Mouse (Mus musculus) adrenal gland, postnatal 25 days (tissue): ENCODE measurements around the gene Itprid2. TPM values are rescaled to one million over a fixed set of nuclear protein-coding genes. Genes with fewer than 3 reads are reported as not detected.
"Not testable (repeated sequence)": the region's sequence is repeated elsewhere in the genome, so short reads cannot be mapped to it uniquely, and the experiment has no call there.

ENCODE experiments used
- DNase-seq: peaks from one replicate; pipeline ENCODE4 v3.0.0; 2021; ENCODE audit warnings: mixed read lengths
- long read RNA-seq: library from polyadenylated mRNA; stranded (forward); transcript quantifications from one replicate; pipeline ENCODE4 v2.0.0, GENCODE M21; 2021
- total RNA-seq: library from RNA; stranded (reverse); gene quantifications from 2 replicates; pipeline ENCODE4 v1.2.3, GENCODE M21; 2021

The Itprid2 gene
- total RNA-seq = 45.5 and 48.2 TPM in 2 replicates
- long read RNA-seq, full-length matches to known transcripts = 8 of 19 reads
- long read RNA-seq, partial matches to known transcripts = 10 of 19 reads
- long read RNA-seq, other reads (novel, unspliced or antisense) = 1 of 19 reads

- peak; percentile 100 for DNase-seq
Observed at GRCm38 (mm10) chr2:79634528-79635400, at the start of gene Itprid2. TSS of gene Itprid2 (plus strand) at chr2:79635352.

GRCm38 (mm10) chr2:79596177-79596576, 39.0 kb upstream of the Itprid2 start:
- no peak for DNase-seq

- DNase-seq = no peak
Observed at GRCm38 (mm10) chr2:79597090-79597489, 38.1 kb upstream of the Itprid2 start.

GRCm38 (mm10) chr2:79601109-79601508, 34.0 kb upstream of the Itprid2 start:
- DNase-seq = not testable (repeated sequence)

GRCm38 (mm10) chr2:79601691-79602116, 33.4 kb upstream of the Itprid2 start:
- no peak for DNase-seq

- no peak for DNase-seq
Observed at GRCm38 (mm10) chr2:79602306-79602705, 32.8 kb upstream of the Itprid2 start.

- no peak for DNase-seq
Observed at GRCm38 (mm10) chr2:79603363-79603762, 31.8 kb upstream of the Itprid2 start.

GRCm38 (mm10) chr2:79606033-79606432, 29.1 kb upstream of the Itprid2 start:
- DNase-seq = no peak

- DNase-seq = no peak
Observed at GRCm38 (mm10) chr2:79607181-79607580, 28.0 kb upstream of the Itprid2 start.

- no peak for DNase-seq
Observed at GRCm38 (mm10) chr2:79608301-79609074, 26.7 kb upstream of the Itprid2 start.

GRCm38 (mm10) chr2:79610894-79611293, 24.3 kb upstream of the Itprid2 start:
- no peak for DNase-seq

GRCm38 (mm10) chr2:79618145-79618544, 17.0 kb upstream of the Itprid2 start:
- no peak for DNase-seq

- no peak for DNase-seq
Observed at GRCm38 (mm10) chr2:79618614-79619568, 16.3 kb upstream of the Itprid2 start.

- no peak for DNase-seq
Observed at GRCm38 (mm10) chr2:79623256-79623655, 11.9 kb upstream of the Itprid2 start.

- no peak for DNase-seq
Observed at GRCm38 (mm10) chr2:79627624-79628023, 7.5 kb upstream of the Itprid2 start.

GRCm38 (mm10) chr2:79630231-79630630, 4.9 kb upstream of the Itprid2 start:
- no peak for DNase-seq

GRCm38 (mm10) chr2:79635426-79636291, 507 bp downstream of the Itprid2 start:
- peak; percentile 63 for DNase-seq

GRCm38 (mm10) chr2:79638924-79639323, 3.8 kb downstream of the Itprid2 start:
- no peak for DNase-seq

- peak; percentile 16 for DNase-seq
Observed at GRCm38 (mm10) chr2:79646237-79646688, 11.1 kb downstream of the Itprid2 start.

- DNase-seq = no peak
Observed at GRCm38 (mm10) chr2:79647094-79647493, 11.9 kb downstream of the Itprid2 start.

- no peak for DNase-seq
Observed at GRCm38 (mm10) chr2:79647728-79648127, 12.6 kb downstream of the Itprid2 start.
